Mouse (Mus musculus) T-helper 17 cell (primary cell): ENCODE measurements around the gene Wdr17.
"Not testable (repeated sequence)": the region's sequence is repeated elsewhere in the genome, so short reads cannot be mapped to it uniquely, and the experiment has no call there.

Source experiments
- in situ Hi-C, 2 experiments: fragments of 300-600 bp; cut with MboI, MseI; formaldehyde crosslinking; loops; 1 replicate in 1 of 2; 2 replicates in 1 of 2; pipeline ENCODE4 v1.15.1; 2025; ENCODE audit warnings: high pct_unique_total_duplicates in 2 of 2

Wdr17 gene

GRCm38 (mm10) chr8:54792699-54793061, 94.3 kb downstream of the Wdr17 start:
- in situ Hi-C loops: no loop called here

GRCm38 (mm10) chr8:54791858-54792698, 94.9 kb downstream of the Wdr17 start:
- in situ Hi-C loops: no loop called here

- in situ Hi-C loops: no loop called here
These were observed 106.6 kb downstream of the Wdr17 start for GRCm38 (mm10) chr8:54780134-54780942.

GRCm38 (mm10) chr8:54779317-54780133, 107.5 kb downstream of the Wdr17 start:
- in situ Hi-C loops: loop anchor here in 1 of 2 experiments (10.0 kb wide), 1 partner anchor 345 kb away; no protein-coding TSS in a partner anchor

GRCm38 (mm10) chr8:54777012-54777411, 110.0 kb downstream of the Wdr17 start:
- in situ Hi-C loops: loop anchor here in 1 of 2 experiments (10.0 kb wide), 1 partner anchor 348 kb away; no protein-coding TSS in a partner anchor

GRCm38 (mm10) chr8:54776241-54776640, 110.7 kb downstream of the Wdr17 start:
- in situ Hi-C loops: loop anchor here in 1 of 2 experiments (10.0 kb wide), 1 partner anchor 349 kb away; no protein-coding TSS in a partner anchor

GRCm38 (mm10) chr8:54757646-54758045, 129.3 kb downstream of the Wdr17 start:
- in situ Hi-C loops: no loop called here

- in situ Hi-C loops: no loop called here
These were observed 150.2 kb downstream of the Wdr17 start for GRCm38 (mm10) chr8:54736660-54737312.

- in situ Hi-C loops: no loop called here
These were observed 162.3 kb downstream of the Wdr17 start for GRCm38 (mm10) chr8:54724668-54725035.

GRCm38 (mm10) chr8:54723976-54724667, 162.9 kb downstream of the Wdr17 start:
- in situ Hi-C loops: no loop called here

GRCm38 (mm10) chr8:54718515-54718914, 168.5 kb downstream of the Wdr17 start:
- in situ Hi-C loops: no loop called here

- in situ Hi-C loops: no loop called here
These were observed 181.2 kb downstream of the Wdr17 start for GRCm38 (mm10) chr8:54705743-54706142.

GRCm38 (mm10) chr8:54671806-54672205, 215.2 kb downstream of the Wdr17 start:
- in situ Hi-C loops: no loop called here

- in situ Hi-C loops: loop anchor here in 1 of 2 experiments (5.0 kb wide), 1 partner anchor 160 kb away; no protein-coding TSS in a partner anchor
These were observed 219.2 kb downstream of the Wdr17 start for GRCm38 (mm10) chr8:54667756-54668155.

- in situ Hi-C loops: loop anchor here in 1 of 2 experiments (5.0 kb wide), 1 partner anchor 153 kb away; no protein-coding TSS in a partner anchor
These were observed 226.3 kb downstream of the Wdr17 start for GRCm38 (mm10) chr8:54660675-54661074.

- in situ Hi-C loops: loop anchor here in 1 of 2 experiments (5.0 kb wide), 1 partner anchor 152 kb away; no protein-coding TSS in a partner anchor
These were observed 227.3 kb downstream of the Wdr17 start for GRCm38 (mm10) chr8:54659703-54660102.

GRCm38 (mm10) chr8:54638634-54639033, 248.3 kb downstream of the Wdr17 start:
- in situ Hi-C loops: no loop called here

GRCm38 (mm10) chr8:54616710-54617109, 270.3 kb downstream of the Wdr17 start:
- in situ Hi-C loops: not testable (repeated sequence)

GRCm38 (mm10) chr8:54610238-54610637, 276.7 kb downstream of the Wdr17 start:
- in situ Hi-C loops: no loop called here

GRCm38 (mm10) chr8:54609336-54609735, 277.6 kb downstream of the Wdr17 start:
- in situ Hi-C loops: no loop called here
